Mouse (Mus musculus): ENCODE measurements around the gene Gm14226. TPM values are rescaled to one million over a fixed set of nuclear protein-coding genes. Genes with fewer than 3 reads are reported as not detected.
A peak's percentile ranks its signal among the peaks of the same experiment; 100 is the strongest.
"Not testable (repeated sequence)": the region's sequence is repeated elsewhere in the genome, so short reads cannot be mapped to it uniquely, and the experiment has no call there.

Gene Gm14226
- polyA plus RNA-seq, 1 experiment from 2014 or later = 1.1 TPM

- no peaks in the 10 kb centered on the region for H3K9me3 ChIP-seq (ENCODE audit: control insufficient read depth, low read length)
- no peaks in the 10 kb centered on the region for H3K36me3 ChIP-seq (ENCODE audit: control insufficient read depth, insufficient read depth, low read length)
- ATAC-seq (ENCODE audit: insufficient read depth, low FRiP score, low TSS enrichment) = no peak
- peaks cover 3% of the 10 kb centered on the region; the same call in 1 of the 2 replicates for H3K4me1 ChIP-seq (ENCODE audit: control insufficient read depth, insufficient read depth, low read length)
- DNase-seq (ENCODE audit: low spot score) = no peak
- no peaks in the 10 kb centered on the region for H3K27me3 ChIP-seq (ENCODE audit: control insufficient read depth, insufficient read depth, low read length)
- H3K4me2 ChIP-seq (ENCODE audit: low read depth) = no peak overlapping the region
- no peak overlapping the region for H3K4me3 ChIP-seq (ENCODE audit: low read depth, low read length)
- H3K27ac ChIP-seq (ENCODE audit: low read depth, low read length) = no peak overlapping the region
- H3K9ac ChIP-seq (ENCODE audit: low read length) = no peak overlapping the region
- WGBS = 87% methylated on average over 2 of the region's 2 CpGs
Observed at GRCm38 (mm10) chr2:155052681-155053080, 34.6 kb downstream of the Gm14226 start.

GRCm38 (mm10) chr2:155053512-155053911 is 35.4 kb downstream of the Gm14226 start:
- H3K4me2 ChIP-seq (ENCODE audit: low read depth); H3K27ac ChIP-seq (ENCODE audit: low read depth, low read length); H3K9me3 ChIP-seq (ENCODE audit: control insufficient read depth, low read length); H3K9ac ChIP-seq (ENCODE audit: low read length); H3K4me3 ChIP-seq (ENCODE audit: low read depth, low read length); H3K36me3 ChIP-seq (ENCODE audit: control insufficient read depth, insufficient read depth, low read length); ATAC-seq (ENCODE audit: insufficient read depth, low FRiP score, low TSS enrichment); DNase-seq (ENCODE audit: low spot score); H3K27me3 ChIP-seq (ENCODE audit: control insufficient read depth, insufficient read depth, low read length); H3K4me1 ChIP-seq (ENCODE audit: control insufficient read depth, insufficient read depth, low read length): not testable (repeated sequence)
- WGBS = 91% methylated on average over 8 of the region's 8 CpGs

DNA sequence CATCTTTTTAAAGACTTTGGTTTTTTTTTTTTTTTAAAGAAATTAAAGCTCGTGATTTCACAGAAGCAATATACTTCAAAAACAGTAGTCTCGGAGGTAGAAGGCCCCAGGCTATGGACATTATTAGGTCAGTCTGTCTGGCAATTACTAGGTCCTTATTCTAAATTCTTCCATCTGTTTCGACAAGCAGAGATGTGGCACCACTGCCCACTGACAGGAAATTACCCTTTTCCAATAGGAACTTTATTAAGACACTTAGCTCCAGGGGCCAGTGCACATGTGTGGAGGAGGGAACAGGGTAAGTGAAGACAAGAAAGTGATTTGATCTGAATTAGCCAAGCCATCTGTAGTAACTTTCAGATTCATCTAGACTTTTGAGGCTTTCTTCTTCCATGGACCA is 36.6 kb downstream of the Gm14226 start:
- Histone ChIP-seq H3K4me1 (ENCODE audit: control insufficient read depth, insufficient read depth, low read length) (peaks cover 3% of the 10 kb centered on the region; the same call in 1 of the 2 replicates), H3K4me2 (ENCODE audit: low read depth) (no peak overlapping the region), H3K27ac (ENCODE audit: low read depth, low read length) (no peak overlapping the region), H3K27me3 (ENCODE audit: control insufficient read depth, insufficient read depth, low read length) (no peaks in the 10 kb centered on the region), H3K4me3 (ENCODE audit: low read depth, low read length) (no peak overlapping the region), H3K9ac (ENCODE audit: low read length) (no peak overlapping the region), H3K36me3 (ENCODE audit: control insufficient read depth, insufficient read depth, low read length) (peaks cover 3% of the 10 kb centered on the region; the same call in 1 of the 2 replicates), H3K9me3 (ENCODE audit: control insufficient read depth, low read length) (no peaks in the 10 kb centered on the region)
- ATAC-seq (ENCODE audit: insufficient read depth, low FRiP score, low TSS enrichment) (no peak), DNase-seq (ENCODE audit: low spot score) (no peak)
- 81% methylated on average over 3 of the region's 3 CpGs for WGBS

DNA sequence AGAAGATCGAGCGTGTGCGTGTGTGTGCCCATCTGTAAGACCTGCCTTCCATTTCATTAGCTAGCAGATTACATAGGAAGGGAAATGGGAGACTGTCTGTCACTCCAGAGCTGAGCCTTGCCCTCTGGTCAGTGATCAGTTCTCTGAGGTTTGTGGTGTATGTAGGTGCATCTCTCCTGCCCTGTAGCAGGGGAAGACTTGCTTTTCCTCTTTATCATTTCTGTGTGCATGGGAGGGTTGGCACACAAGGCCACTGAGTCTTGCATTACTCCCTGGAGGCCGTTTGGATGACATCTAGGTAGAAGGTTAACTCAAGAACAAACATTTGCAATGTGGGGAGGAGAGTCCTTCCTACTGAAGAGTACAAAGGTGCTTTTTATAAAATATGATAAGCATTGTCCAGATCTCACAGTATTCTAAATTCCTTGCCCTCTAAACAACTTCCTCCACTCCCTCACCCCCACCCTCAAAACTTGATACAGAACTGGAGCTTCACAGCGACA is 38.1 kb downstream of the Gm14226 start:
- H3K4me3 ChIP-seq (ENCODE audit: low read depth, low read length) = no peak overlapping the region
- H3K9ac ChIP-seq (ENCODE audit: low read length) = no peak overlapping the region
- no peak overlapping the region for H3K27ac ChIP-seq (ENCODE audit: low read depth, low read length)
- no peaks in the 10 kb centered on the region for H3K9me3 ChIP-seq (ENCODE audit: control insufficient read depth, low read length)
- no peak for DNase-seq (ENCODE audit: low spot score)
- ATAC-seq (ENCODE audit: insufficient read depth, low FRiP score, low TSS enrichment) = no peak
- 76% methylated on average over 5 of the region's 5 CpGs for WGBS
- H3K4me2 ChIP-seq (ENCODE audit: low read depth) = no peak overlapping the region
- peaks cover 6% of the 10 kb centered on the region for H3K36me3 ChIP-seq (ENCODE audit: control insufficient read depth, insufficient read depth, low read length)
- no peaks in the 10 kb centered on the region for H3K27me3 ChIP-seq (ENCODE audit: control insufficient read depth, insufficient read depth, low read length)
- no peaks in the 10 kb centered on the region for H3K4me1 ChIP-seq (ENCODE audit: control insufficient read depth, insufficient read depth, low read length)

GRCm38 (mm10) chr2:155057361-155057760 is 39.3 kb downstream of the Gm14226 start:
- no peak overlapping the region for H3K9ac ChIP-seq (ENCODE audit: low read length)
- no peak overlapping the region for H3K4me3 ChIP-seq (ENCODE audit: low read depth, low read length)
- H3K27ac ChIP-seq (ENCODE audit: low read depth, low read length) = no peak overlapping the region
- no peaks in the 10 kb centered on the region for H3K4me1 ChIP-seq (ENCODE audit: control insufficient read depth, insufficient read depth, low read length)
- DNase-seq (ENCODE audit: low spot score) (no peak), ATAC-seq (ENCODE audit: insufficient read depth, low FRiP score, low TSS enrichment) (no peak)
- no peaks in the 10 kb centered on the region for H3K9me3 ChIP-seq (ENCODE audit: control insufficient read depth, low read length)
- H3K36me3 ChIP-seq (ENCODE audit: control insufficient read depth, insufficient read depth, low read length) = peaks cover 11% of the 10 kb centered on the region
- H3K27me3 ChIP-seq (ENCODE audit: control insufficient read depth, insufficient read depth, low read length) = no peaks in the 10 kb centered on the region
- H3K4me2 ChIP-seq (ENCODE audit: low read depth) = no peak overlapping the region
- 63% methylated on average over 1 of the region's 1 CpGs for WGBS

DNA sequence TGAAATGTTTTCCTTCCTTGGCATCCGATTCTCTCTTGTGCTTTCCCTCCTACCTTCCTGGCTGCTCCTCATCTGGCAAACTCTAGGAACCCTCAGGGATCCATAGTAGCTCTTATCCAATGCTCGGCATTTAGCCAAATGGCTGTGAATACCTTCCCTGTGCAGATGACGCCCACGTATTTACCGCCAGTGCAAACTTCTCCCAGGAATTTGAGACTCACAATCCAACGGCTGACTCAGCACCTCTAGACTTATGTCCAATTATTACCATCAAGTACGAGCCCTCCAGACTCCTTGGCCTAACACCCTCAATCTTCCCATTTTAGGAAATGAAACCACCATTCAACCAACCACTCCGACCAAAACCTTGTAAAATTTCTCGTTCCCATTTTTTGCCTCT is 53.0 kb downstream of the Gm14226 start:
- no peak overlapping the region for H3K27ac ChIP-seq (ENCODE audit: low read depth, low read length)
- H3K4me3 ChIP-seq (ENCODE audit: low read depth, low read length) = no peak overlapping the region
- H3K9ac ChIP-seq (ENCODE audit: low read length) = no peak overlapping the region
- no peak for DNase-seq (ENCODE audit: low spot score)
- H3K4me2 ChIP-seq (ENCODE audit: low read depth) = no peak overlapping the region
- H3K27me3 ChIP-seq (ENCODE audit: control insufficient read depth, insufficient read depth, low read length) = no peaks in the 10 kb centered on the region
- H3K36me3 ChIP-seq (ENCODE audit: control insufficient read depth, insufficient read depth, low read length) = peaks cover 4% of the 10 kb centered on the region
- ATAC-seq (ENCODE audit: insufficient read depth, low FRiP score, low TSS enrichment) = no peak
- H3K9me3 ChIP-seq (ENCODE audit: control insufficient read depth, low read length) = no peaks in the 10 kb centered on the region
- WGBS = 91% methylated on average over 9 of the region's 9 CpGs
- peaks cover 18% of the 10 kb centered on the region for H3K4me1 ChIP-seq (ENCODE audit: control insufficient read depth, insufficient read depth, low read length)

DNA sequence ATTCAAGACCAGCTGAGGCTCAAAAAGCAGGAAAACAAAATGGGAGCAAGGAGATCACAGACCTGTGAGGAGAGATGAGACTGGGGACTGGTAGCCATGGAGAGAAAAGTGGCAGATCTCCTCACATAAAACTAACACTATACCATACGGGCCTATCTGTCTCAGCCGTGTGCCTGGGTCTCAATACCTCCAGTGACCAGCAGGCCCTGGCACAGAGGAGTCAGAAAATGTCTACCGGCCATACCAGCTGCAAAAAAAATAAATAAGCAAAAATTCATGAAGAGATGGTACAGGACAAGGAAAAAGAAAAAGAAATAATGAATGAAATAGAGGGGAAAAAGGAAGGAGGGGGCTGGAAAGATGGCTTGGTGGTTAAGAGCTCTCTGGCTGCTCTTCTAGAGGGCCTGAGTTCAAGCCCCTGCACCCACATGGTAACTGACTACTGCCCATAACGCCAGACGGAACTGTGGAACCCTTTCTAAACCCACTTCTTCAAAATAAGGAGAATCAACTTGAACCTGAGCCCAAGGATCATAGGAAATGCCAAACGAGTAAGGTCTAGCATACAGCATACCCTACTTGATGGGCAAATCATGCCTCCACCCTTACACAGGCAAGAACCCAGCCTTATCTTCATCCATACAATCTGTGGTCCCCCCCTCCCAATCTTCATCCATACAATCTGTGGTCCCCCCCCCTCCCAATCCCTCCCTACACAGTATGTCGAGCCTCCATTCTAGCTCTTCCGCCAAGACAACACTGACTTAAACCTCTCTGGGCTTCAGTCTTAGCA is 54.5 kb downstream of the Gm14226 start:
- DNase-seq (ENCODE audit: low spot score) (no peak), ATAC-seq (ENCODE audit: insufficient read depth, low FRiP score, low TSS enrichment) (no peak)
- no peak overlapping the region for H3K4me3 ChIP-seq (ENCODE audit: low read depth, low read length)
- H3K4me1 ChIP-seq (ENCODE audit: control insufficient read depth, insufficient read depth, low read length) = peaks cover 18% of the 10 kb centered on the region
- H3K27me3 ChIP-seq (ENCODE audit: control insufficient read depth, insufficient read depth, low read length) = no peaks in the 10 kb centered on the region
- H3K9me3 ChIP-seq (ENCODE audit: control insufficient read depth, low read length) = no peaks in the 10 kb centered on the region
- 86% methylated on average over 8 of the region's 8 CpGs for WGBS
- no peak overlapping the region; the same call in 1 of the 2 replicates for H3K4me2 ChIP-seq (ENCODE audit: low read depth)
- H3K36me3 ChIP-seq (ENCODE audit: control insufficient read depth, insufficient read depth, low read length) = 0 out of 2 replicates have a peak, but pooled peaks cover 4% of the 10 kb centered on the region
- no peak overlapping the region for H3K9ac ChIP-seq (ENCODE audit: low read length)
- no peak overlapping the region for H3K27ac ChIP-seq (ENCODE audit: low read depth, low read length)

- no peak for DNase-seq (ENCODE audit: low spot score)
- H3K27me3 ChIP-seq (ENCODE audit: control insufficient read depth, insufficient read depth, low read length) = no peaks in the 10 kb centered on the region
- H3K9ac ChIP-seq (ENCODE audit: low read length) = peak overlapping the region; percentile 81
- no peaks in the 10 kb centered on the region for H3K36me3 ChIP-seq (ENCODE audit: control insufficient read depth, insufficient read depth, low read length)
- 39% methylated on average over 3 of the region's 3 CpGs for WGBS
- H3K27ac ChIP-seq (ENCODE audit: low read depth, low read length) = no peak overlapping the region
- H3K9me3 ChIP-seq (ENCODE audit: control insufficient read depth, low read length) = no peaks in the 10 kb centered on the region
- no peak for ATAC-seq (ENCODE audit: insufficient read depth, low FRiP score, low TSS enrichment)
- peak overlapping the region; percentile 63 for H3K4me3 ChIP-seq (ENCODE audit: low read depth, low read length)
- peaks cover 18% of the 10 kb centered on the region for H3K4me1 ChIP-seq (ENCODE audit: control insufficient read depth, insufficient read depth, low read length)
- peak overlapping the region; percentile 76 for H3K4me2 ChIP-seq (ENCODE audit: low read depth)
Observed at GRCm38 (mm10) chr2:155073347-155073746, 55.3 kb downstream of the Gm14226 start.

Measured in neural tube, embryonic 11.5 days (tissue).